Mouse (Mus musculus): ENCODE measurements around the gene Slc24a3.

Gene Slc24a3

DNA sequence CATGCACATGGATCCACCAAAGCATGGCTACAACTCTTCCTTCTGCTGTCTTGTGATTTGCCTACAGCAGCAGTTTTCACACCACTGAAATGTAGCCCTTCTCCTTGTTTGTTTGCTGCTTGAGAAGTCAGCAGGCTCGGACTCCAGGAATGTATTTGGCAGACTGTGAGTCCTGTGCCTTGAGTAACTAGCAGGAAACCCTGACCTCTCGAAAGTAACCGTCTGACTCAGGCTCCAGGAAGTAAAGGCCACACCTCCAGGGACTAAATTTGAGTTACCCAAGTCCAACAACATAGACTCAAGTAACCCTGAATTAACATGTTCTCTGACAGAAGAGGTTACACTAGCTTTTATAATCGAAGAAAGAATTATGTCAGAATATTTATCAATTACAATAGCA lies 203.2 kb downstream of the Slc24a3 start:
- DNase-seq: no peak

DNA sequence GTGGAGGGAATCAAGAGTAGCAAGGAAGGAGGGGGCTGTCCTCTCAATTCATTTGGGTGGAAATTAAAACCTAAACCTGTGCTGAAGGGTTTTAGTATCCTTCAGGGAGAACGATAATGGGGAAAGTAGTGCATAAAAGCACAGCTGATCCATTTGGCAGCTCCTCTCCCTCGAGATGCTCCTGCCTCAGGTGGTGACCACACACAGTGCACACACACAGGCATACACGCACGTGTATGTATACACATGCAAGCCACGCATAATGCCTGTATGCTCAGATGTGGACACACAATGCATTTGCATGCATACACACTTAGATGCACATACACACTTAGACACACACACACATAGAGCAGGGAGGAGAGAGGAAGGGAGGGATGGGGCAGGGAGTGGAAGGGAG lies 206.2 kb downstream of the Slc24a3 start:
- no peak for DNase-seq

DNA sequence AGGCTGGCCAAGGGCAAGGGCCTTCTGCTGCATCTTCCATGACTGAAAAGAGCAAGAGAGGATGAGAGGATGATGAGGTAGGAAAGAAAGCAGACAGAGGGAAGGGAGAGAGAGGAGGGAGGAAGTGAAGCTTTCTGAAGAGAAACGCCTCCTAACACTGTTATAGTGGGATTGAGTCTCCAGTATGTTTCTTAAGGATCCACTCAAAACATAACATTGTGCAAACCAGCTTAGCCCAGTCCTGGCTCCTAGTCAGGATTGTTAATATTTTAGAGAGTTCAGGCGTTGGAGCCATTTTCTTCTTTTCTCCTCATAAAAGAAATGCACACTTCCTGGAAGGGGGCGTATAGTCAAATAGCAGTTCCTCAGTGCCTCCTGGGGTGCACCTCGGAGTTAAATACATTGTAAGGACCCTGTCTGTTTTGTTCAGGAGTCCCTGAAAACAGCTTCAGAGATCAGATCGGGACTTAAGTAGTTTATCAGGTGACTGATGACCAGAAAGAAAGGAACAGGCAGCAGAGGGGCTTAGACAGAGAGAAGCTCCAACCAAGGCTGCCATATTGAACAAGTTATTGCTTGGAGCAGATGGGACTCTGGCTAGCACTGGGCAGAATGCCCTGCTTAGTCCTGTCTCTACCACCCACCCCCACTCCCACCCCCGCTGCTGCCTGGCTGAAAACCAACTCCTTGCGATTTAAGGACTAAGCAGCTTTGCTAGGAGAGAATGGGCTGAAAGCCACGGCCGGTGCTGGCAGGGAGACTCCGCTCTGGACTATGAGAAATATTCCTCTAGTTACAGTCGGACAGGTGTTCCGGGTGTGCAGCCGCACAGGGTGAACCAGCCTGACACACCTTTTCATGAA lies 215.6 kb downstream of the Slc24a3 start:
- DNase-seq: no peak

DNA sequence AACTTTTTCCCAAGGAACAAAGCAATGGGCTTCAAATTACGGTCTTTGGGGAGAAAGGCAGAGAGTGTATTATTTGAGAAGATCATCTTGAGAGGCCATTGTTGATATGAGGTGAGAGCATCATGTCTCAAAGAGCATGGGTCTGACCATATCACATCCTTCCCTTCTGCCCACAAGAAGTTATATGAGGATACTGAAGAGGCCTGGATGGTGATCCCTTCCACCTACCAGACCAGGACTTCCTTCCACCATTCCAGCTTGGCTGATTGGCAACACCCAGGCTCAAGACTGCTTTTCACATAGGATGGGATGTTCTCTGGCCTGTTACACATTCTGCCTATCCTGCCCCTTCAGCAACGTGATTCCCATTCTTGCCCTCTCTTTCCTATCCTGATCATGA lies 216.7 kb downstream of the Slc24a3 start:
- DNase-seq: no peak

- no peak for DNase-seq
Measured at GRCm38 (mm10) chr2:145385220-145385619, 217.7 kb downstream of the Slc24a3 start.

DNA sequence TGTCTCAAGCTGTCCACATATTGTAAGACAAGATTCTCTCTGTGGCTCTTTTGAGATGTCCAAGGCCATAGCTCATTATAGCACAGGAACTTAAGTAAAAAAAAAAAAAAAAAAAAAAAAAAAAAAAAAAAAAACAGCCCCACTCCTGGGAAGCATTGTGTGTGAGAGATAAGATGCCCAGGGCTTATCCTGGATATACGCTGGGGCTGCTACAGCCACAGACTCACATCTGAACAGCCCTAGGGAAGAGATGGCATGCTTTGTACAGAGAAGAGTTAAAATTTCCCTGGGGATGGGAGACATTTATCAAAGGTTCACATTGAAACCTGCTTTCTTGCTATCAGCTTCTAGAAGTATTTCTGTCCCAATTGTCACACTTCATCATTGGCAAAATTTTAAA lies 218.2 kb downstream of the Slc24a3 start:
- no peak for DNase-seq

GRCm38 (mm10) chr2:145395804-145396203 lies 228.2 kb downstream of the Slc24a3 start:
- no peak for DNase-seq

DNA sequence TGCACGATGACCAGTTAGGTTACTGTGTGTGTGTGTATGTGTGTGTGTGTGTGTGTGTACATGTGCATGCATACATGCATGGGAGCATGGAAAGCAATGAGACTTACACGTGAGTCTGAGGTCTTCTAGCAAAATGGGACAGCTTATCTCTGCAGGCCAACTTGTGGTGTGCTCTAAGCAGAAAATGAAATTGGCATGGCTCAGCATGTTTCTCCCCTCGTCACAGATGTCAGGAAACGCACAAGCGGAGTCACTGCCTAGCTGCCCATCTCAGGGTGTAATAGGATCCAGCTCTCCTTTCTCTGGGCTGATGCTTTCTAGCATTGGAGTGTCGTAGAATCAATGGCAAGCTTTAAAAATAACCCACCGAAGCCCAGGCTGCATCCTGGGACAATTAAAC lies 229.0 kb downstream of the Slc24a3 start:
- DNase-seq: no peak

GRCm38 (mm10) chr2:145397456-145398206 lies 230.1 kb downstream of the Slc24a3 start:
- DNase-seq: no peak

- DNase-seq: no peak
Measured at GRCm38 (mm10) chr2:145401240-145401805, 233.8 kb downstream of the Slc24a3 start.

DNA sequence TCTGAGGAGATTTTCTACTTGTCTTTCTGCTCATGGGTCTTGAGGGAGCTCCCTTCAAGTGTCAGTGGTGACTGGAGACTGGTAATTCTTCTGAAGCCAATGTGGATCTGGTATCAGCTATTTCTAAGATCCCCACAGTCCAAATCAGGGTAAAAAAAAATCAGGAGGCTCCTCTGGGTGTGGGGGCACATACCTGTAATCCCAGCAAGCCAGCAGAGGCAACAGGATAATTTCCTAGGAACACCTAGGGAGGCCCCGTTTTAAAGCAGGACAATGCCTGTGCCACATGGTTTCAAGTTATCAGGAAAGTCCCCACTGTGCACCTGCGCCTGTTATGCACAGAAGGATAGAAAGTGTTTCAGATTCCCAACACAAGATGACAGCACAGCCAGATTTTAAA lies 234.4 kb downstream of the Slc24a3 start:
- no peak for DNase-seq

- no peak for DNase-seq
Measured at GRCm38 (mm10) chr2:145404818-145405531, 237.4 kb downstream of the Slc24a3 start.

DNA sequence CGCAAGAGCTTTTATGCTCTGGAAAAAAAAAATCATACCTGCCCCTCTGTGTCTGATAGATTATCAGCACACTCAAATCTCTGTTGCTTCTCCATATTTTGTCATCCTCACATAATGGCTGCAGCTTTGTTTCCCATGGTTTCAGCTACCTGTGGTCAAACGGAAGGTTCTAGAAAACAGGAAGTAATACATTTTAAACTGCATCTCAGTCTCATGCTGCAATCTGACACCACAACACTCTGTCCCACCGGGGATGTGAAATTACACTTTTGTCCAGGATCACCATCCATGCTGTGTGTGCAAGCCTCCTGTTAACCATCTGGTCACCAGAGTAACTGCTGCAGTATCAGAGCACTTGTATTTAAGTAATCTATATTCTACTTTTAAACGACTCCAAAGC lies 238.2 kb downstream of the Slc24a3 start:
- no peak for DNase-seq

DNA sequence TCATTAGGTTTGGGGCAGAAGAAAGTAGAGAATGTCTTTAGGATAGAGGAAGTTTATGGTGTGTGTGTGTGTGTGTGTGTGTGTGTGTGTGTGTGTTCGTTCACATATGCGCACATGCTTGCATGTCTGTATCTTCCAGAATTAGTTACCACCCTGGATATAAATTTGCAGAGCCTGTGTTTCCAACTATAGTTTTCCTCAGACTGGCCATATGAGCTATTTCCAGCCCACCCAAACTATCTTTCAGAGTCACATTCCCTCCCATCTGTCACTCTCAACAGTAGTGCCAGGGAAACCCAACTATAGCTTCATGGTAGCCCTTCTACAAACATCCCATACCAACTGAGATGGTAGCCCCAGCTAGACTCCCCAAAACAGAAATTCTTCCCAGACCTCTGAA lies 250.2 kb downstream of the Slc24a3 start:
- DNase-seq: no peak

DNA sequence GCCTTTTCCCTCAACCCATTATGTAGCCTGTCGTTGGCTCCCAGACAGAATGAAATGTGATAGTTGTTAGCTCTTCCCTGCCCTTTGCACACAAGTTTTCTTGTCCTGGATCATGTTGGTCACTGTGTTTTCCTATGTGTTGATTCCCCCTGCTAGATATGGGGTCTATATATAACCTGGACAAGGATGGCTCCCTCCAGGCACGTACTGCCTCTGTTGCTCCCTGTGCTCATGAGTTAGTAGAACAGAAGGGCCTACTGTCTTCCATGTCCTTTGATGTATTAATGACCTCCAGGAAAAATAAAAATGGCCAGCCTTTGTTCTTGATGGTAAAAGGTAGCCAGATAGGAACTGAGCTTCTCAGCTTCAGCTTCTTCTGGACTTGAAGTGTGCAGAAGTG lies 251.5 kb downstream of the Slc24a3 start:
- DNase-seq: no peak

DNA sequence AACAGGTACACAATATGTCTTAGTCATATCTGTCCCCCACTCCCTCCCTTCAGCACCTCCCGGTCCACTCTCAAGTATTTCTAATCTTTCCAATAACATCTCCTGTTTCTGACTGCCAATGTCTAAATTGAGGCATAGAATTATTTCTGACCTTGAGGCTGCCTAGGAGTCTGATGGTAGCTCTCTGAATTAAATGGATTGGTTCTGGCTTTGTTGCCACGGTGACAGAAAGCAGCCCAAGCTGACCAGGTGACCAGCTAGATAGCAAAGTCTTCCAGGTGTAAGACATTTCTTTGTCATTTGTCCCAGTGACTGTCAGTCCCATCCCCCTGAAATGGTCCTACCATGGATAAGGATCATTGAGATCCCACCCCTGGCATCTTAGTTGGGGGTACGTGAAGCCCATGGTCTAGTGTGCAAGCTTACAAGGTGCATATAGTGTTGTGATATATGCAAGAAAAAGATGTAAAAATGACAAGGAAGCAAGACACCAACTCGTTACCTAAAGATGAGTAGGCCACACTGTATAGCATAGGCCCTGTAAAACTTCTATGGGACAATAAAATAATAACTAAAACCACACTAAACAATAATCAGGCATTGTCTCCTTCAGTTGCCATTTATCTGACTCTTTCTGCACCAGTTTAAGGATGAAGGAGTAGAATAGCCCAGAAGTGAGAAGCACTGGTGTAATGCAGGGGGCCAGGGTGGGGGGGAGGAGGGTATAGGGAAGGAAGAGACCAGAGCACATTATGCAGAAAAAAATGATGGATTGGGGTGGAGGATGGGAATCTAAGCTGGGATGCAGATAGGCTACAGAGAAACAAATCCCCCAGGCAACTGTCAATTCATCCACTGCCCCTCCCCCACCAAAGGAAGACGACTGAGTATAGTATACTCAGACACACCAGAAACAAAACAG lies 253.7 kb downstream of the Slc24a3 start:
- DNase-seq: no peak

- no peak for DNase-seq
Measured at GRCm38 (mm10) chr2:145421889-145422212, 254.3 kb downstream of the Slc24a3 start.

- DNase-seq: no peak
Measured at GRCm38 (mm10) chr2:145429982-145430381, 262.4 kb downstream of the Slc24a3 start.

GRCm38 (mm10) chr2:145434068-145434467 lies 266.5 kb downstream of the Slc24a3 start:
- no peak for DNase-seq

DNA sequence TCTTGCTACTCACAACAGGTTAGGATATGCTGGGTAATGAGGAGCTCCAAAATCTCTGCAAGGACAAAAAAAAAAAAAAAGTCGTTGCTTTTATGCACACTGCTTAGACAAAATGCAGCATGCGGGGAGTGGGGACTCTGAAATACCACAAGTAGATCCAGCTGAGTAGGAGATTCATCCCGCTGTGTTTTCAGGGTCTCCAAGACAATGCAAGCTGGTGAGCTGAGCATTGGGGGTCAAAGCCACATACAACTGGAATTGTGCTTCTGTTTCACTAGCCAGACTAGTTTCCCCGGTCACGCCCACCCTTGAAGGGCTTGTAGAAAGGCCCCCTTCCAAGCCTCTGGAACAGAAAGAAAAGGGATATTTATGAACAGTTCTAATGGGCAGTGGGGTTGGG lies 270.8 kb downstream of the Slc24a3 start:
- no peak for DNase-seq

GRCm38 (mm10) chr2:145439755-145440154 lies 272.2 kb downstream of the Slc24a3 start:
- DNase-seq: no peak

- DNase-seq: no peak
Measured at GRCm38 (mm10) chr2:145457106-145457747, 289.7 kb downstream of the Slc24a3 start.

Measured in B cell, adult 2 months (primary cell).